Mouse (Mus musculus) 3134 (cell line): ENCODE results near the gene Tesmin.

Experiments used
- DNase-seq: peaks from one replicate; pipeline ENCODE4 v3.0.0-alpha.2; 2011; ENCODE audit warnings: low spot score; ENCODE audit not compliant: insufficient read length; ENCODE audit errors: extremely low read depth

The Tesmin gene

DNA sequence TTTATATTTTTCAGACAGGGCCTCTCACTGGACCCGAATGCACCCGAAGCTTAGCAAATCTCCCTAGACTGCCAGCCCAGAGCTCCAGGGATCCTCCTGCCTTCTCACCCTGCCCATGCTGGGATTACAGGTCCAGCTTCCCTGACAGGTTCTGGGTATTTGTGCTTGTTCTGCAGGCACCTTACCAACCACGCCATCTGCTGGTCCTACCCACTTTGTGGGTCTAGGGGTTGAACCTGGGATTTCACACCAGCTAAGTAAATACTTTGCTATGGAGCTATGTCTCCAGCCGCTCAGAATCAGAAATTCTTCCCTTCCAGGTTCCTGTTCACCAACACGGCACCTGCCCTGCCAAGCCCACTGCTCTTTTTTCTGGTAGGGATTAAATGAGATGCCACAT, 49.3 kb downstream of the Tesmin start:
- no peak for DNase-seq

DNA sequence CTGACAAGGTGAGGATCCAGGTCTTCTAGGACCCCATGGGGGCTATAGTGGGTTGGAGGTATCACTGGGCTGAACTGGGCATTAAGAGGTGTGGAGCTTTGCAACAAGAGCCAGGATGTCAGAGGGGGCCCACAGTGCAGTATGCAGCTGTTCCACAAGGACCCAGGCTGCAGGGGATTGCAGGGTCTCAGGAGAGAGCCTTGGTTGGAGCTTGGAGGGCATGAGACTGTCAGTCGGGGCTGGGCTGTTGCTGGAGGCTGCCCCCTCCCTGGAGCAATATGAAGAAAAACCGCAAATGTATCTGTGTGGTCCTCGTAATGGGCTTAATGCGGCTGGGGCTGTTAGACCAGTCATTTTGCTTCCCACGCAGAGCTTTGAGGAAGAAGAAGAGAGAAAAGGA, 52.0 kb downstream of the Tesmin start:
- DNase-seq = no peak

DNA sequence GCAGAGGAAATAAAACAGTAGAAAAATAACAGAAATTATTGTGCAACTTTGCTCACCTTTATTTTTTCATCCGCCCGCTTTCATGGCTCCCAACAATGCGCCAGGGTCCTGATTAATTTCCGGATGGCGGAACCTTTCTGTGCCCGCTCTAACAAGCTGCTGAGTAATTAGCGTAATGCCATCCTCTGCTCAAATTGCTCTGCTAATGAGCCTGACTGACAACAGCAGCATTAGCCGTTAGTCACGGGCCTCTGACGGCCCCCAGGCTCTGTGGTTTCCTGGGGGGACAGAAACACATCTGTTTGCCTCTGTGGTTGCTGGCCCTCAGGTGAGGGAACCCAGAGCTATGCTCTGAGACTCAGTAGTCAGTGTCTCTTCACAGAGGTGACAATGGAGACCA, 52.4 kb downstream of the Tesmin start:
- no peak for DNase-seq

DNA sequence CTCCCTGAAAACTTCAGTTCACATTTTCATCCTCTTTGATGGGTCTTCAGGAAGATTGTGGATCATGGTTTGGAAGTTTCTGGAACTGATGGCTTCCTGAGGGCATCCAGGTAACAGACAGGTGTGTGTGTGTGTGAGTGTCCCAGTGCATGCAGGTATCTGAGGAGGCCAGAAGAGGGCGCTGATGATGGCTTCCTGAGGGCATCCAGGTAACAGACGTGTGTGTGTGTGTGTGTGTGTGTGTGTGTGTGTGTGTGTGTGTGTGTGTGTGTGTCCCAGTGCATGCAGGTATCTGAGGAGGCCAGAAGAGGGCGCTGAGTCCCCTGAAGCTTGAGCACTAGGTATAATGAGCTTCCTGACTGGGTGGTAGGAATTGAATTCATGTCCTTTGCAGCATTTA, 58.7 kb downstream of the Tesmin start:
- no peak for DNase-seq

DNA sequence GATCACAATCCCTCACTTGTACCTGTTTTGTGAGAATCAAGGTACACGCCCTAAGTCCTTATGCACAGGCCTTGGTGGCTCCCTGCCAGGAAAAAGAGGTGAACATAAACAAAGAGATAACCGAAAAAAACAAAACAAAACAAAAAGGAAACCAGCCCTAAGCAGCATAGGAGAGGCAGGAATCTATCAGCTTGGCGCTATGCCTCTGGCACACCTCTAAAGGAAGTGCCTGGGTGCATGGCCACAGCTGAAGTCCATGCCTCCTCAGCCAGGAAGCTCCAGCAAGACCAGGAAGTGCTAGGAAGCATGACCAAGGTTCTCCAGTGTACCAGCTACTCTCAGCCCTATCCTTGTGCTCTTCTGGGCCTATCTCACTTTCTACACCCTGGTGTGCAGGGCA, 60.6 kb downstream of the Tesmin start:
- DNase-seq = no peak

DNA sequence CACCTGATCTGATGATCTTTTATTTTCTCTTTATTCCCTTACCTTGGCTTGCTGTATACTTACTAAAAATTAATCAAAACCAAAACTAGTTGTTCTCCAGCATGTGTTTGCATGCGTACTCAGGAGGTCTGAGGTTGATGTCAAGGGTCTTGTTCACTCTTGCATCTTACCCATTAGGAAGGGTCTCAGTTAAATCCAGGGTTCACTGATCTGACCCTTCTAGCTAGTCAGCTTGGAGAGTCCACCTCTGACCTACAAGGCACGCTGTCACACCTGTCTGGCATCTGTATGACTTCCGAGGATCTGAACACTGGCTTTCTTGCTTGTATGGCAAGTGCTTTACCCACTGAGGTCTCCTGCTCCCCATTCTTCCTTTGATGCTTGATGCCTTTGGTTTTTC, 62.1 kb downstream of the Tesmin start:
- no peak for DNase-seq

DNA sequence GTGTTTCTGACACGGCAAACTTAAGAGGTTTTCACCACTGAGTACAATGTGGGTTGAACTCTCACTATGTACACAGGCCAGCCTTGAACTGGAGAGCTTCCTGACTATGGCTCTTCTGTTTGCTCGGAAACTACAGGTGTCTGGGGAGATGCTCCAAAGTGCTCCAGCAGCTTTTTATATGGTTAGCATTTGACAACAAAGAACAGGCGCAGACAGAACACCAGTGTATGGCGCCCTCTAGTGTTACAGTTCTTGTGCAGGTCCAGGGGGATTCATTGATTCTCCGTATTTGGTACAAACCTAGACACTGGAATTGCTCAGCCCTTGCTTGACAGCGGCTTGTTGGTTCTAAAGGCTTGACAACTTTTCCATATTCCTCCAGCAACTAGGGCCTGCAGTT, 62.5 kb downstream of the Tesmin start:
- no peak for DNase-seq

DNA sequence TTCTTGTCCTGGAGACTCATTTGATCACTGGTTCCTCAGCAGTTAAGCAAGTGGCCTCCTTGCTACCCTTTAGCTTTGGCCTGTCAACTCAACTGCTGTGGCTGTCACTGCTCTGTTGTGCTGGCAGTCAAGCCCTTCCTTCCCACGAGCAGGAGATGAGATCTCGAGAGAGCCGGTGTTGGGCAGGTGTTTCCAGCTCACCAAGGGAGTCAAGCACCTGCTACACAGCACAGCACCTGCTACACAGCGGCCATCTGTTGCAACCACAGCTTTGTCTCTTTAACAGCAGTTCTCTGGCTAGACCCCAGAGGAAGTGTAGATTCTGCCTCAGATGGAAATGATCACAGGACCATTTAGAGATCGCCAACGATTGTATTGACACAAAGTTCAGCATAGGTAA, 63.0 kb downstream of the Tesmin start:
- no peak for DNase-seq
